Mouse (Mus musculus) liver, adult 2 months (tissue): ENCODE results near the gene Manba. TPM values are rescaled to one million over a fixed set of nuclear protein-coding genes. Genes with fewer than 3 reads are reported as not detected.

ENCODE experiments used
- DNase-seq: peaks from one replicate; pipeline ENCODE4 v3.0.0-alpha.2; 2011; ENCODE audit warnings: low read depth, low spot score; ENCODE audit errors: extremely low read depth
- H3K27ac ChIP-seq: fragments of 200-500 bp; replicated peaks from 2 replicates; pipeline ENCODE4 v1.5.1; 2012; ENCODE audit warnings: low read depth, mild to moderate bottlenecking, control low read depth, inconsistent platforms, low read length; ENCODE audit not compliant: insufficient read depth
- H3K27me3 ChIP-seq: fragments of 200-500 bp; 2 replicates; pipeline ENCODE4 v1.6.1; 2012; ENCODE audit warnings: mild to moderate bottlenecking, moderate library complexity, low read length, inconsistent platforms; ENCODE audit not compliant: control insufficient read depth, insufficient read depth
- H3K36me3 ChIP-seq: fragments of 200-500 bp; 2 replicates; pipeline ENCODE4 v1.6.1; 2012; ENCODE audit warnings: low read length, inconsistent platforms; ENCODE audit not compliant: control insufficient read depth, insufficient read depth
- H3K4me1 ChIP-seq: fragments of 200-500 bp; 2 replicates; pipeline ENCODE4 v1.6.1; 2011; ENCODE audit warnings: low read length; ENCODE audit not compliant: control insufficient read depth, insufficient read depth
- H3K4me3 ChIP-seq: fragments of 200-500 bp; 2 replicates; pipeline ENCODE4 v1.5.1; 2011; ENCODE audit warnings: low read depth, mild to moderate bottlenecking, control low read depth, low read length, moderate library complexity; ENCODE audit not compliant: insufficient read depth
- H3K79me2 ChIP-seq: fragments of 200-500 bp; 2 replicates; pipeline ENCODE4 v1.6.1; 2012; ENCODE audit warnings: inconsistent platforms, mild to moderate bottlenecking, low read length, moderate library complexity; ENCODE audit not compliant: control insufficient read depth, insufficient read depth
- H3K9ac ChIP-seq: fragments of 200-500 bp; 2 replicates; pipeline ENCODE4 v1.6.1; 2012; ENCODE audit warnings: low read depth, mild to moderate bottlenecking, control low read depth, inconsistent platforms, low read length
- CTCF ChIP-seq: fragments of 200-500 bp; IDR thresholded peaks from 2 replicates; pipeline ENCODE4 v1.5.1; 2011; ENCODE audit warnings: low read depth, low read length, control low read depth
- POLR2A ChIP-seq: fragments of 200-500 bp; IDR thresholded peaks from 2 replicates; pipeline ENCODE4 v1.6.1; 2011; ENCODE audit warnings: low read length, control low read depth; ENCODE audit not compliant: insufficient read depth; ENCODE audit errors: extremely low read depth
- WGBS: fragments of 180-500 bp; shearing (Covaris S2); methylation state at CpG from one replicate; pipeline ENCODE4 v1.1.7; 2018; 5-methylcytosine and 5-hydroxymethylcytosine counted together
- polyA plus RNA-seq: library from polyadenylated mRNA; depleted of rRNA; stranded (reverse); fragments of >200 nt; gene quantifications from 2 replicates; pipeline ENCODE4 v1.2.3, GENCODE M21; 2012
- total RNA-seq: library from RNA; depleted of rRNA; stranded (reverse); fragments of >200 nt; gene quantifications from 2 replicates; pipeline ENCODE4 v1.2.3, GENCODE M21; 2014

Gene Manba
- total and polyA plus RNA-seq, 2 experiments = 3.8 to 14.7 TPM

DNA sequence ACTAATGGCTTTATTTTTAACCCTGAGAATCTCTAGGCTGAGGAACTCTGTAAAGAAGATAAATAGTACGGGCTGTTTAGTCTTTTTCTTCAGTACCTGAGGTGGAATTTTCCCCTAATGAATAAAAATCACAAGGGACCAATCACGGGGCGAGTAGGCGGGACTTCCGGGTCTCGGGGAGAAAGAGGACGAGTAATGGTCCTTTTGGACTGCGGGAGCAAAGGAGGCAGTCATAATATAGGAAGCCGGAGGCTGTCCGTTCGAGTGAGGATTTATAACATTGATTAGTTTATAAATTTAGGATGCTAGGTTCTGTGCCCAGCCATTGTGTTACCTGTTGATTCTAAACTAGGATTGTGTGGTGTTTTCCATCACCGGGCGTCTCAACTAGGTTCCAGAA is 86.1 kb downstream of the Manba start:
- peaks cover 22% of the 10 kb centered on the region for H3K36me3 ChIP-seq
- no peaks in the 10 kb centered on the region for H3K79me2 ChIP-seq
- no peak for TF ChIP-seq POLR2A
- no peak for TF ChIP-seq CTCF
- DNase-seq = no peak
- H3K9ac ChIP-seq = no peak overlapping the region
- no peaks in the 10 kb centered on the region for H3K4me1 ChIP-seq
- no peak overlapping the region for H3K4me3 ChIP-seq
- H3K27me3 ChIP-seq = no peaks in the 10 kb centered on the region
- H3K27ac ChIP-seq = no peak overlapping the region
- whole genome bisulfite sequencing = 84% methylated on average over 13 of the region's 13 CpGs

DNA sequence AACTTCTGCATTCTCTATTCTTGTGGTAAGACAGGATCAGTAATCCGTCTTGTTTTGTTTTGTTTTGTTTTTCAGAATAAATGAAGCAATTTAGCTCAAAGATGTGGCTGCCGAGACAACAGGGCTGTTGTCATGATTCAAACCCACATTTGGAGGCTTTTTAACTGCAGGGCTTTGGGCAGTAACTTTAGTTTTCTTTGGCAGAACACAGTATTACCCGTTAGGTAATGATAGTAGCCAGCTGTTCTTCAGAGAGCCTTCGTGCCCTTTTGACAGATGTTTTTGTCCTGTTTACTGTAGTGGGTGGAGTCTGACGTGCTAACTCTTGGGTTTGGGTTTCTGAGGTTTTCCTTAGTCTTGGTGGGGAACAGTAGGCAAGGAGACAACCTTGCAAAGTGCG is 87.6 kb downstream of the Manba start:
- TF ChIP-seq POLR2A = no peak
- no peak for TF ChIP-seq CTCF
- WGBS = 68% methylated on average over 6 of the region's 6 CpGs

GRCm38 (mm10) chr3:135575126-135575525 is 89.7 kb downstream of the Manba start:
- 85% methylated on average over 3 of the region's 3 CpGs for WGBS
- Histone ChIP-seq H3K4me1 (no peaks in the 10 kb centered on the region), H3K79me2 (no peaks in the 10 kb centered on the region), H3K27me3 (no peaks in the 10 kb centered on the region), H3K27ac (no peak overlapping the region), H3K9ac (no peak overlapping the region), H3K4me3 (no peak overlapping the region), H3K36me3 (peaks cover 8% of the 10 kb centered on the region)
- no peak for TF ChIP-seq POLR2A
- TF ChIP-seq CTCF = no peak
- DNase-seq = no peak

More for the DNA sequence above, 87.6 kb downstream of the Manba start:
- Histone ChIP-seq H3K36me3 (peaks cover 16% of the 10 kb centered on the region), H3K9ac (no peak overlapping the region), H3K4me3 (no peak overlapping the region), H3K27me3 (no peaks in the 10 kb centered on the region), H3K27ac (no peak overlapping the region), H3K79me2 (no peaks in the 10 kb centered on the region), H3K4me1 (no peaks in the 10 kb centered on the region)
- no peak for DNase-seq

DNA sequence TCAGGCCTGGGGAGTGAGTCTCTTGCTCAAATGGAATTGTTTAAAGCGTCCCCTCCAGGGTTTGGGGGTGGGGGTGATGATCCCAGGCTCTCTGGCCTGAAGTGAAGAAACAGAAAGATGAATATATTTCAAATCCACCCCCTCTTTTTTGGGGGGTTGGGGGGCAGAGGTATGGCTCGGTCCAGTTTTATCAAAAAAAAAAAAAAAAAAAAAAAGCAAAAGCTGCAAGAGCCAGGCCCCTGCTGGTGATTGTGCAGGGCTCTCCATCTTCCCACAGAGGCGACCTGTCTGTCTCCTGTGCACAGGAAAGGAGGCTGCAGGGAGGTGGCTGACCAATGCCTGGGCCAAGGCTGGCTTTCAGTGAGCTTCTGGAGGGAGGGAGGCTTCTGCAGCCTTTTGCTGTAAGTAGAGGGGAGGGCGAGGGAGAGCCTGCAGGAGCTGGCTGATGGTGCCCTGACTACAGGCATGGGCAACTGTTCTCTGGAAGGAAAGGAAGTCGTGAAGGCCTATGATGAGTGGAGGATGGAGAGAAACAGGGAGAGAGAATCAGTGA is 93.3 kb downstream of the Manba start:
- Histone ChIP-seq H3K27ac (no peak overlapping the region), H3K36me3 (no peaks in the 10 kb centered on the region), H3K79me2 (no peaks in the 10 kb centered on the region), H3K4me1 (no peaks in the 10 kb centered on the region), H3K4me3 (no peak overlapping the region), H3K27me3 (no peaks in the 10 kb centered on the region), H3K9ac (no peak overlapping the region)
- TF ChIP-seq POLR2A (no peak), CTCF (no peak)
- 76% methylated on average over 5 of the region's 5 CpGs for WGBS
- no peak for DNase-seq

DNA sequence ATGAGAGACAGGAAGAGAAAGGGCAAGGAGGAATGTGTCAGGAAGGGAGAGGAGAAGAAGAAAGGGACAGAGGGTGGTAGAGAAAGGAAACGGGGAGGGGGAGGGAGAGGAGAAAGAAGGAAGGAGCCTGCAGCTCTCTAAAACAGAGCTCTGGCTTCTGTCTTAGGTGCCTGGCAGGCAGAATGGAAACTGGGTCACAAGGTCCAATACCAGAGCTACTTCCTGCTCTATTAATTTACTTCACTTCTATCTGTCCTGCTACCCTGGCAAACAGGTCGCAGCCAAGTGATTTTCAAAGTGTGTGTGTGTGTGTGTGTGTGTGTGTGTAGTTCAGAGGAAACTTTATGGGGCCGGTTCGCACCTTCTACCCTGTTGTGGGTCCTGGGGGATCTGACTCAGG is 93.8 kb downstream of the Manba start:
- no peak overlapping the region for H3K27ac ChIP-seq
- 66% methylated on average over 4 of the region's 4 CpGs for WGBS

DNA sequence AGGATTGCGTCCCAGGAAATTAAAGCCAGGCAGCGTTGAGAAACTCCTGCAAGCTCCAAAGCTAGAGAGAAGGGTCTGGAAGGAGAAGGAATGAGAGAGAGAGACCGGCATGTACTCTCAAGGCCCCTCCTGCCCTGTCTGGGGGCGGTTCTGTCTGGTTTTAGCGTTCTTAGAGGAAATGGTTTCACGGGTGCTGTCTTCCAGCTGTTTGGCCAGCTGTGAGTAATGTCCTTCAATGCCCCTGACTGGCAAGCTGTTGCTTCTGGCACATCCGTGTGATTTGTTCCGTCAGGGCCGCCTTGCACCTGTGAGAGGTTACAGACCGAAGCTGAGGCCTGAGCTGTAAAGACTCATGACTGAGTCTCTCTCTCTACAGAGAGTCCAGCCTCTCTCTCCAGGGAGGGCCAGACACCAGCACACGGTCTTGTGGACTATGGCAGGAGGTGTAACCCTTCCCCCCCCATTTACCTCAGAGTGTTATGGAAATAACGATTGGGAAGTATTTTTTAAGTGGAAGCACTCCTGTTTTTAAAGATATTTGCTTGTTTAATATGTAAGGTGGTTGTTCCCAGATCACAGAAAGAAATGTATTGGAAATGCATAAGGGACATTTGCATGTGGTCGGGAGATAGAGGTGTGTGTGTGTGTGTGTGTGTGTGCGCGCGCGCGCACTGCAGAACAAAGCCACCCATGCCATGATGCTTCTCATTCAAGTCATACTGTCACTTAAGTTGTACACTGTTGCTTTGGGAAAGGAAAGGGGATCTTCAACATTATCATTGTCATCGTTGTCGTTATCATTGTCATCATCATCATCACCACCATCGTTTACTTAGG is 95.2 kb downstream of the Manba start:
- 84% methylated on average over 21 of the region's 21 CpGs for WGBS
- Histone ChIP-seq H3K9ac (no peak overlapping the region), H3K79me2 (no peaks in the 10 kb centered on the region), H3K27ac (no peak overlapping the region), H3K4me1 (no peaks in the 10 kb centered on the region), H3K27me3 (no peaks in the 10 kb centered on the region), H3K36me3 (peaks cover 10% of the 10 kb centered on the region), H3K4me3 (no peak overlapping the region)
- no peak for DNase-seq
- TF ChIP-seq CTCF (no peak), POLR2A (no peak)

More for the DNA sequence above, 93.8 kb downstream of the Manba start:
- TF ChIP-seq POLR2A (no peak), CTCF (no peak)
- H3K27me3 ChIP-seq = no peaks in the 10 kb centered on the region
- no peak for DNase-seq
- H3K4me3 ChIP-seq = no peak overlapping the region
- H3K4me1 ChIP-seq = no peaks in the 10 kb centered on the region
- H3K36me3 ChIP-seq = peaks cover 3% of the 10 kb centered on the region; the same call in 1 of the 2 replicates
- no peaks in the 10 kb centered on the region for H3K79me2 ChIP-seq
- no peak overlapping the region for H3K9ac ChIP-seq
